Mouse (Mus musculus) heart, embryonic 15.5 days (tissue): ENCODE data around the gene St7l. TPM values are rescaled to one million over a fixed set of nuclear protein-coding genes. Genes with fewer than 3 reads are reported as not detected.
A peak's percentile ranks its signal among the peaks of the same experiment; 100 is the strongest.

Experiments used
- ATAC-seq: fragments of 200-750 bp; cut with Nextera tagmentation; replicated peaks from 2 replicates; pipeline ENCODE4 v1.8.0; 2017; ENCODE audit warnings: low read depth, moderate TSS enrichment; ENCODE audit not compliant: insufficient number of reproducible peaks, insufficient read depth, low FRiP score
- H3K27ac ChIP-seq: fragments of 300-500 bp; sonication (generic); 2 replicates; pipeline ENCODE4 v1.5.1; 2015; ENCODE audit warnings: mild to moderate bottlenecking, inconsistent platforms
- H3K27me3 ChIP-seq: fragments of 300-500 bp; sonication (generic); 2 replicates; pipeline ENCODE4 v1.6.1; 2015; ENCODE audit warnings: inconsistent platforms
- H3K36me3 ChIP-seq: fragments of 300-500 bp; sonication (generic); 2 replicates; pipeline ENCODE4 v1.6.1; 2015; ENCODE audit warnings: mild to moderate bottlenecking, inconsistent platforms
- H3K4me1 ChIP-seq: fragments of 300-500 bp; sonication (generic); replicated peaks from 2 replicates; pipeline ENCODE4 v1.6.1; 2015; ENCODE audit warnings: inconsistent platforms
- H3K4me2 ChIP-seq: fragments of 300-500 bp; sonication (generic); 2 replicates; pipeline ENCODE4 v1.6.1; 2015; ENCODE audit warnings: inconsistent platforms, mild to moderate bottlenecking, moderate library complexity
- H3K4me3 ChIP-seq: fragments of 300-500 bp; sonication (generic); 2 replicates; pipeline ENCODE4 v1.5.1; 2015; ENCODE audit warnings: mild to moderate bottlenecking, inconsistent platforms
- H3K9ac ChIP-seq: fragments of 300-500 bp; sonication (generic); 2 replicates; pipeline ENCODE4 v1.6.1; 2015; ENCODE audit warnings: mild to moderate bottlenecking, inconsistent platforms
- H3K9me3 ChIP-seq: fragments of 300-500 bp; sonication (generic); replicated peaks from 2 replicates; pipeline ENCODE4 v1.6.1; 2016; ENCODE audit warnings: inconsistent platforms
- WGBS: fragments of 180-500 bp; shearing (Covaris S2); methylation state at CpG from one replicate; pipeline ENCODE4 v1.1.7; 2015; ENCODE audit warnings: mixed read lengths; 5-methylcytosine and 5-hydroxymethylcytosine counted together
- polyA plus RNA-seq: library from polyadenylated mRNA; unstranded; fragments of >200 nt; fragmentation: Nextera tagmentation; extraction: Ambion mirVana; gene quantifications from 2 replicates; pipeline ENCODE4 v1.2.1, GENCODE M21; 2015

St7l gene
- polyA plus RNA-seq, 1 experiment from 2014 or later: 26.9 TPM

DNA sequence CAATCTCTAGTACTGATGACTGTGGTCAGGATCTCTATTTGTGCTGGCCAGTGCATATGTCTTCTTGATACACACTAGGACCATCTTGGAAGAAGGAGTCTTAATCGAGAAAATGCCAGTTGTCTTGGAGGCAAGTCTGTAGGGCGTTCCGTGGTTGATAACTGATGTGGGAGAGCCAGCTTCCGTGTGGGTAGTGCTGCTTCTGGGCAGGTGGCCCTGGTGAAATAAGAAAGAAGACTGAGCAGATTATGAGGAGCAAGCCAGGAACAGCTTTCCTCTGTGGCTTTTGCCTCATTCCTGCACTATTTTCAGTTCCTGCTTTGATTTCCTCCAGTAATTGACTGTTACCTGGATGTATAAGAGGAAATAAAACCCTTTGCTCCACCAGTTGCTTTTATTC, 41.6 kb downstream of the St7l start:
- Histone ChIP-seq H3K4me2 (no peak overlapping the region), H3K27ac (no peak overlapping the region), H3K4me1 (peaks cover 14% of the 10 kb centered on the region; the same call in 1 of the 2 replicates), H3K4me3 (no peak overlapping the region), H3K36me3 (peaks cover 21% of the 10 kb centered on the region), H3K27me3 (no peaks in the 10 kb centered on the region), H3K9ac (no peak overlapping the region), H3K9me3 (no peaks in the 10 kb centered on the region)
- no peak for ATAC-seq
- 85% methylated on average over 4 of the region's 4 CpGs for WGBS

DNA sequence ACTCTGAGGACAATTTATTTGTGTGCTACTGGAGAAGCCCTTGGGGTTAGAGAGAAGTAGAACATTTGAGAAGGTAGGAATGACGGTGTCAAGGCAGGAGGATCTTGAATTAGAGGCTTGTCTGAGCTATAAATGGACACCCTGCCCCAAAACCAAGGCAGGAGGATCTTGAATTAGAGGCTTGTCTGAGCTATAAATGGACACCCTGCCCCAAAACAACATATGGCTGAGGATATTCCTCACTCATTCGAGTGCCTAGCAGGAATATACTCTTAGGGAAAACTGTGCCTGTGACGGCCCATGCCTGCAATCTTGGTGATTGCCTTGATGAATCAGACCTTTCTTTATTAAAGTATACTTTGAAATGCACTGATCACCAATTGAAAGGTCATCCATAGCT, 42.2 kb downstream of the St7l start:
- Histone ChIP-seq H3K27me3 (no peaks in the 10 kb centered on the region), H3K27ac (no peak overlapping the region), H3K36me3 (peaks cover 26% of the 10 kb centered on the region), H3K4me2 (no peak overlapping the region), H3K4me1 (peaks cover 14% of the 10 kb centered on the region; the same call in 1 of the 2 replicates), H3K9ac (no peak overlapping the region), H3K4me3 (no peak overlapping the region), H3K9me3 (no peaks in the 10 kb centered on the region)
- ATAC-seq: no peak
- 52% methylated on average over 3 of the region's 3 CpGs for WGBS

DNA sequence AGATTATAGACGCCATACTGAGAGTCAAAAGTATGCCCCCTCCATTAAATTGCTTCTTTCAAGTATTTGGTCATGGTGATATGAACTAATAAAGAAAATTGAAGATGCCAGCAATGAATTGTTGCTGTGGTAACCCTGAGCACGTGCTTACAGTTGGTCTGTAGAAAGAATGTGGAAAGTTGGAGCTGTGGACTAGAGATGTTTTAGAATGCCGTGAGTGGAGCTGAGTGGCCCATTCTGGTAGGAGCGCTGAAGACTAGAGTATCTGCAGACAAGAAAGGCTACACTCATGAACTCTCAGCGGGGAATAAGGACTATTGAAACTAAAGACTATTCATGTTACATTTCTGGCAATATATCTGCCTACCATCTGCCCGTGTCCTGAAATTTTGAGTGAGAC, 45.4 kb downstream of the St7l start:
- Histone ChIP-seq H3K4me2 (no peak overlapping the region), H3K4me3 (no peak overlapping the region), H3K36me3 (peaks cover 26% of the 10 kb centered on the region), H3K9ac (no peak overlapping the region), H3K9me3 (no peaks in the 10 kb centered on the region), H3K27ac (no peak overlapping the region), H3K4me1 (peaks cover 14% of the 10 kb centered on the region; the same call in 1 of the 2 replicates), H3K27me3 (no peaks in the 10 kb centered on the region)
- no peak for ATAC-seq
- WGBS: 91% methylated on average over 6 of the region's 6 CpGs

DNA sequence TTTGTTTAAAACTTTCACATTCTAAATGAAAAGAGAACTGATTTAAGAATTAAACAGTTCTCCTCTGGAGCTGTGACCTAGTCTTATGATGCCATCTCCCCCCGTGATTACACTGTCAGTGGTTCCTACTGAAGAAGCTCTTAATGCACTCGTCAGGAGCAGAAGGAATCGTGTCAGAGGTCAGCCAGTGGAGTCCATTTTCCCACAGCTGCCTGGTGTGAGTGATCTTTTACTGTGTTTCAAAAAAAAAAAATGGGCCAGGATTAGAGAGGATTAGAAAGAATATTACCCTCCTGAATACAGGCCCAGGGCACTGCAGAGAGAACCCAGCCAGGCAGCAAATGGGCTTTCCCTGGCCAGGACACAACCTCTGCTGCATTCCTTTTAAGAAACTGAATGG, 51.2 kb downstream of the St7l start:
- peaks cover 17% of the 10 kb centered on the region for H3K36me3 ChIP-seq
- WGBS: 66% methylated on average over 3 of the region's 3 CpGs
- no peak overlapping the region for H3K4me2 ChIP-seq
- no peak overlapping the region for H3K27ac ChIP-seq
- no peak for ATAC-seq
- no peak overlapping the region for H3K4me3 ChIP-seq
- H3K4me1 ChIP-seq: no peaks in the 10 kb centered on the region
- no peaks in the 10 kb centered on the region for H3K27me3 ChIP-seq
- no peak overlapping the region for H3K9ac ChIP-seq
- H3K9me3 ChIP-seq: no peaks in the 10 kb centered on the region

DNA sequence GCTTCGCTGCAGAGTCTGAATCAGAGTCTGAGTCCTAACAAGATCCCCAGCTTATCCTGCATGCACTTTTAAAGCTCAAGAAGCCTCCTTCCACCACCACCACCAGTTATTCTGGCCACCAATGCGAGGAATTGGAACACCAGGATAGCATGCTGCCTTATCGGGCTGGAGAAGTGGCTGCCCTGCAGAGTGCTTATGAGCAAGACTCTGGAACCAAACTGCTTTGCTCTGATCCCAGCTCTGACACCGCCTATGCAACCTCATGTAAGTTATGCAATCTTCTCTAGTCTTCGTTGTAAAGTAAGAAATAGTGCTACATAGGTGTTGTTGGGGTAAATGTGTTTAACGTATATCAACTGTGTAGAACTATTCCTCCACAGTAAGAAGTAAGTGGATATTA, 65.6 kb downstream of the St7l start:
- no peak overlapping the region for H3K4me3 ChIP-seq
- no peaks in the 10 kb centered on the region for H3K4me1 ChIP-seq
- no peaks in the 10 kb centered on the region for H3K27me3 ChIP-seq
- H3K9me3 ChIP-seq: no peaks in the 10 kb centered on the region
- peaks cover 24% of the 10 kb centered on the region for H3K36me3 ChIP-seq
- no peak overlapping the region for H3K27ac ChIP-seq
- no peak overlapping the region for H3K4me2 ChIP-seq
- WGBS: 82% methylated on average over 6 of the region's 6 CpGs
- ATAC-seq: no peak
- no peak overlapping the region for H3K9ac ChIP-seq

DNA sequence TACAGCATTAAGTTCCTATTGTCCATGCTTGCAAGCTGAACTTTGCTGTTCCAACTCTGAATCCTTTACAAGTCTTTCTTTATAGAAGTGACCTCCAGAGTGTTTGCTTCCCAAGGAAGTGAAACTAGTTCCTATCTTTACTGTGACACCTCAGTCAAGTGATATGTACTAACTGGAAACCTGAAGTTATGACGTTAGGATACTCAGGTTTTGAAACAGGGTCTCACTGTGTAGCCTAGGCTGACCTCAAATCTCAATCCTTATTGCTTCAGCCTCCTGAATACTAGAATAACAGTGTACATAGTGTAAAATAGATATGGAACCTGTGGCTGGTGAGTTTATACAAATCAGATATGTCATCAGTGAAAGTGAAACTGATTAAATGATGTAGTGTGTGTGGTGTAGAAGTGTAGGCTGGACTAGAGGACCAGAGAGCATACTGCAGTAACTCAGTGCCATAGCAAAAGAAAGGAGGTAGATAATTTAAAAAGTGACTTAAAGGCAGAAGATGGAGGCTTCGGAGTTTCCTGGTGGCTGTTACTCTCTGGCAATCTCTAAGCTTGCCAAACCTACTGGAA, 74.0 kb downstream of the St7l start:
- ATAC-seq: no peak
- Histone ChIP-seq H3K4me1 (peaks cover 10% of the 10 kb centered on the region), H3K36me3 (peaks cover 5% of the 10 kb centered on the region; the same call in 1 of the 2 replicates), H3K27me3 (no peaks in the 10 kb centered on the region), H3K4me2 (no peak overlapping the region), H3K9me3 (no peaks in the 10 kb centered on the region), H3K27ac (no peak overlapping the region), H3K9ac (no peak overlapping the region), H3K4me3 (no peak overlapping the region)
- WGBS: 73% methylated on average over 2 of the region's 2 CpGs

DNA sequence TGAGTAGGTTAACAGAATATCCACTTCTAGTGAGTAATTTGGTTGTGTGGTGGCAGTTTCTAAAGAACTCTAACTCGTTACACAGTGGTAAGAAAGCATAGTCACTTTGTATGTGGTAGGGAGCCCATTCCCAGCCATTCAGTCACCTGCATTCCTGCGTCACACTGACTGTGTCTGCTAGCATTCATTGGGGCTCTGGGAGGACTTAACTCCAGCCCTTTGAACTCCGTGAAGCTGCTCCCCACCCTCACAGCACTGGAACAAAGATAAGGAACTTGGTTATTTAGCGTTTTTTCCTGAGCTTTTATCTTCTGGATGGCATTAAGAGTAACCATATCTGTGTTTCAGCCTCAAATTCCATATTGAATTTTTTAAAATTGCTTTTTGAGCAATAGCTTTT, 74.5 kb downstream of the St7l start:
- WGBS: 55% methylated on average over 4 of the region's 4 CpGs
- Histone ChIP-seq H3K4me1 (peaks cover 15% of the 10 kb centered on the region), H3K4me3 (no peak overlapping the region), H3K4me2 (no peak overlapping the region), H3K9me3 (no peaks in the 10 kb centered on the region), H3K36me3 (peaks cover 5% of the 10 kb centered on the region; the same call in 1 of the 2 replicates), H3K27ac (no peak overlapping the region), H3K27me3 (no peaks in the 10 kb centered on the region), H3K9ac (no peak overlapping the region)
- no peak for ATAC-seq

DNA sequence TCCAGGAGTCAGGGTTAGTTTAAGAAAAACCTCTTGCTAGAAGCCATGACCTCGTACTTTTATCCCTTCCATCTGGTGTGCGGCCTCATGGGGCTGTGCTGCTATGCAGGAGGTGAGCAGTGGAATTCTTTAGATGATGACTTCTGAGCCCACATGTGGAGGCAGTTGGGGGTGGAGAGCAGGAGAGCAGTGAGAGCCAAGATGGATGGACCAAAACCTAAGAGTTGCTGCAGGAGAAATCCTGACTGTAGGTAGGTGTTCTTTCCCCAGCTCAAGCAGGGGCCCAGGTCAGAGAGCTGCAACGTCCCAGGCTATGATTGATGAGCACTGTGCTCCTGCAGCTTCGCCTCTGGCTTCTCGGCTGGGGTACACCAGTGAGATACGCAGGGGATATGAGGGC, 76.9 kb downstream of the St7l start:
- no peak for ATAC-seq
- Histone ChIP-seq H3K9ac (no peak overlapping the region), H3K9me3 (no peaks in the 10 kb centered on the region), H3K4me3 (no peak overlapping the region), H3K4me1 (peaks cover 31% of the 10 kb centered on the region), H3K27ac (no peak overlapping the region), H3K36me3 (no peaks in the 10 kb centered on the region), H3K27me3 (no peaks in the 10 kb centered on the region), H3K4me2 (no peak overlapping the region)
- WGBS: 51% methylated on average over 6 of the region's 6 CpGs

DNA sequence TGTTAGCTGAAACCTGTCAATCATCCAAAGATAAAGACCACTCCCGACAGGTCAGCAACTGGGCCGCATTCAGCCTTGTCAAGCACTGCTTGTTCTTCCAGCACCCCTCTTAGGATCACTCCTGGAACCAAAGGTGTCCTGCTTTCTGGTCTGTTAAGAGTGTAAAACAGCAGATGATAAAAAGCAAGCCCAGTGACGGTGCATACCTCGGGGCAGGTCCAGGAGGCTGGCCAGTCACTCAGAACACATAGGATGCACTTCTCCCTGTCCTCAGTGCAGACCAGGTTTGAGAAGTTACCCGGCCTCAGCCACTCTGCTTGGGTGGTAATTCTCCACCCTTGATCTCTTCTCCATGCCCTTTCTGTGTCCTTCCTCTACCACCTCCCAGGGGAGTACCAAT, 78.9 kb downstream of the St7l start:
- Histone ChIP-seq H3K4me3 (no peak overlapping the region), H3K9me3 (no peaks in the 10 kb centered on the region), H3K4me2 (no peak overlapping the region), H3K27me3 (no peaks in the 10 kb centered on the region), H3K27ac (peak overlapping the region; percentile 62), H3K36me3 (no peaks in the 10 kb centered on the region), H3K9ac (no peak overlapping the region), H3K4me1 (peaks cover 31% of the 10 kb centered on the region)
- ATAC-seq: no peak
- WGBS: 28% methylated on average over 5 of the region's 5 CpGs

DNA sequence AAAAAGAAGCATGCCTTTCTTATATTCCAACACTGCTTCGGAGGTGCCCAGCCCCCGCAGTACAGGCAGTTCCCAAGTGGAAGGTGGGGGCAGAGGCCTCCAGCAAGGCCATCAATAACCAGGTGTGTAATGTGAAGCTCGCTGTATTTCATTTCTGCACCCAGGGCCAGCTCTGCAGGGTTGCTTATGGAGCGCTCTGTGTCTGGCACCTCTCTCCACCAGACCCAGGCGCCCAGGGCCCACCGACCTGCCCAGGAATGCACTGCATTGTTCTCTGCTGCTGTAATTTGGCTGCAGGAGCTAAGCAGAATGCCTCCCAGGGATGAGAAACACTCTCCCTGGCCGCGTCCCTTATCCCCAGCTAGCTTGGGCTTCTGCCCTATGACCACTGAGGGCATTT, 79.5 kb downstream of the St7l start:
- 0 out of 2 replicates have a peak, but pooled peaks have one; percentile 35 for ATAC-seq
- H3K9me3 ChIP-seq: no peaks in the 10 kb centered on the region
- H3K9ac ChIP-seq: no peak overlapping the region
- no peaks in the 10 kb centered on the region for H3K36me3 ChIP-seq
- H3K27me3 ChIP-seq: no peaks in the 10 kb centered on the region
- H3K27ac ChIP-seq: peak overlapping the region; percentile 62
- WGBS: 32% methylated on average over 8 of the region's 8 CpGs
- no peak overlapping the region for H3K4me3 ChIP-seq
- peaks cover 31% of the 10 kb centered on the region for H3K4me1 ChIP-seq
- no peak overlapping the region for H3K4me2 ChIP-seq

DNA sequence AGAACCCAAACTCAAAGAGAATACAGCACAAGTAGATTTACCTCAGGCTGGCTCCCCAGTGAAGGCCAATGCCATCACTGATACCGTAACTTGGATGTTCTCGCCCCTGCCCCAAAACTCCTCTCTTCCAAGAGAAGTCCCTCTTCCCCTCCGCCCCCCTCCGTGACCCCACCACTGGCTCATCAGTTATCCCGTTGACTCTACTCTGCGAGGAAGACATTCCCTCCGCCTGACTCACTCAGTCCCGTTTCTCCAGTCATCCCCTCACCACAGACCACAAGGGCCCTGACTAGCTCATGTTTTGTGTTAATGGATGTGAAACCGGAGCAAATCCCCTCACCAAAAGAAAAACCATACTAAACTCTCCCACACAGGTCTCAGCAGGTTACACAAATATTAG, 81.1 kb downstream of the St7l start:
- no peak overlapping the region for H3K4me2 ChIP-seq
- no peak overlapping the region for H3K27ac ChIP-seq
- no peaks in the 10 kb centered on the region for H3K27me3 ChIP-seq
- no peak for ATAC-seq
- 49% methylated on average over 9 of the region's 9 CpGs for WGBS
- H3K4me1 ChIP-seq: peaks cover 31% of the 10 kb centered on the region
- H3K4me3 ChIP-seq: no peak overlapping the region
- no peaks in the 10 kb centered on the region for H3K9me3 ChIP-seq
- H3K36me3 ChIP-seq: peaks cover under 1% of the 10 kb centered on the region; the same call in 1 of the 2 replicates
- no peak overlapping the region for H3K9ac ChIP-seq

DNA sequence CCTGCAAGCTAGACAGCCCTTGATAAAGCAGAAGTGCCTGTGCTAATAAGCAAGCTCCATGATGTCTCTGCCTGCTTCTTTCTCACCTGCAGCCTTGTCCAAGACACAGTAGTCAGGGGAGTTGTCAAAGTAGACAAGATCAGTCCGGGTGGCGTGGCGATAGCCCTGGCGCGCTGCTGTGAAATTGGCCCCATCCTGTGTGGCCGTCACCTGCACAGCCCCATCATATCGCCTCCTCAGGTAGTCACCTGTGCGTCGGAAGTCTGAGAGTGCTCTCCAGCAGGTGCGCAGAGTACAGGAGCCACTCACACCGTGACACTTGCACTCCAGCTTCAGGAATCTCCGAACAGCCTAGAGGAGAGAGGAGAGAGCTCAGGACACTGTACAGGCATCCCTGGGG, 87.1 kb downstream of the St7l start:
- Histone ChIP-seq H3K4me2 (no peak overlapping the region), H3K4me3 (no peak overlapping the region), H3K27me3 (no peaks in the 10 kb centered on the region), H3K36me3 (peaks cover 17% of the 10 kb centered on the region; the same call in 1 of the 2 replicates), H3K9ac (no peak overlapping the region), H3K27ac (no peak overlapping the region), H3K9me3 (no peaks in the 10 kb centered on the region), H3K4me1 (peaks cover 4% of the 10 kb centered on the region; the same call in 1 of the 2 replicates)
- ATAC-seq: no peak
- 94% methylated on average over 12 of the region's 12 CpGs for WGBS
